Mouse (Mus musculus) heart, postnatal 0 days (tissue): Measurements from ENCODE around the gene Fam118a. TPM values are rescaled to one million over a fixed set of nuclear protein-coding genes. Genes with fewer than 3 reads are reported as not detected.
A peak's percentile ranks its signal among the peaks of the same experiment; 100 is the strongest.

Experiments used
- ATAC-seq: fragments of 200-750 bp; cut with Nextera tagmentation; 2 replicates; pipeline ENCODE4 v1.8.0; 2017; ENCODE audit warnings: low read depth, moderate number of reproducible peaks, moderate library complexity; ENCODE audit not compliant: insufficient read depth
- DNase-seq: peaks from one replicate; pipeline ENCODE4 v3.0.0-alpha.2; 2016; ENCODE audit warnings: low spot score
- H3K27ac ChIP-seq: fragments of 300-500 bp; sonication (generic); 2 replicates; pipeline ENCODE4 v1.5.1; 2014; ENCODE audit warnings: low read depth, mild to moderate bottlenecking
- H3K27me3 ChIP-seq: fragments of 300-500 bp; sonication (generic); 2 replicates; pipeline ENCODE4 v1.6.1; 2014; ENCODE audit warnings: low read length, mixed read lengths; ENCODE audit not compliant: control insufficient read depth, insufficient read depth
- H3K36me3 ChIP-seq: fragments of 300-500 bp; sonication (generic); replicated peaks from 2 replicates; pipeline ENCODE4 v1.6.1; 2014; ENCODE audit warnings: low read length, mixed read lengths; ENCODE audit not compliant: control insufficient read depth, insufficient read depth
- H3K4me1 ChIP-seq: fragments of 300-500 bp; sonication (generic); 2 replicates; pipeline ENCODE4 v1.6.1; 2014; ENCODE audit warnings: antibody characterized with exemption; ENCODE audit not compliant: control insufficient read depth, insufficient read depth
- H3K4me2 ChIP-seq: fragments of 300-500 bp; sonication (generic); 2 replicates; pipeline ENCODE4 v1.6.1; 2014; ENCODE audit warnings: low read depth, mild to moderate bottlenecking, low read length, moderate library complexity
- H3K4me3 ChIP-seq: fragments of 300-500 bp; sonication (generic); 2 replicates; pipeline ENCODE4 v1.5.1; 2014; ENCODE audit warnings: low read depth, low read length
- H3K9ac ChIP-seq: fragments of 300-500 bp; sonication (generic); replicated peaks from 2 replicates; pipeline ENCODE4 v1.6.1; 2014; ENCODE audit warnings: low read depth, low read length, mixed read lengths
- H3K9me3 ChIP-seq: fragments of 300-500 bp; sonication (generic); replicated peaks from 2 replicates; pipeline ENCODE4 v1.6.1; 2016; ENCODE audit warnings: low read length; ENCODE audit not compliant: control insufficient read depth
- CTCF ChIP-seq: IDR thresholded peaks from 2 replicates; pipeline ENCODE4 v1.5.1; 2016; ENCODE audit warnings: antibody characterized with exemption, control low read depth, low read depth
- EP300 ChIP-seq: IDR thresholded peaks from 2 replicates; pipeline ENCODE4 v1.6.1; 2016; ENCODE audit warnings: antibody characterized with exemption, low read depth
- WGBS: fragments of 180-500 bp; shearing (Covaris S2); extraction: QIAGEN DNeasy Blood & Tissue Kit; methylation state at CpG from one replicate; pipeline ENCODE4 v1.1.7; 2014; 5-methylcytosine and 5-hydroxymethylcytosine counted together
- polyA plus RNA-seq: library from polyadenylated mRNA; unstranded; fragments of >200 nt; fragmentation: Nextera tagmentation; extraction: Ambion mirVana; gene quantifications from 2 replicates; pipeline ENCODE4 v1.2.1, GENCODE M21; 2015
- total RNA-seq: library from RNA; depleted of rRNA; stranded (reverse); fragments of >200 nt; gene quantifications from 2 replicates; pipeline ENCODE4 v1.2.3, GENCODE M21; 2014; ENCODE audit warnings: low replicate concordance

Fam118a gene
- total and polyA plus RNA-seq, 2 experiments from 2014 or later: 11.1 to 11.5 TPM

DNA sequence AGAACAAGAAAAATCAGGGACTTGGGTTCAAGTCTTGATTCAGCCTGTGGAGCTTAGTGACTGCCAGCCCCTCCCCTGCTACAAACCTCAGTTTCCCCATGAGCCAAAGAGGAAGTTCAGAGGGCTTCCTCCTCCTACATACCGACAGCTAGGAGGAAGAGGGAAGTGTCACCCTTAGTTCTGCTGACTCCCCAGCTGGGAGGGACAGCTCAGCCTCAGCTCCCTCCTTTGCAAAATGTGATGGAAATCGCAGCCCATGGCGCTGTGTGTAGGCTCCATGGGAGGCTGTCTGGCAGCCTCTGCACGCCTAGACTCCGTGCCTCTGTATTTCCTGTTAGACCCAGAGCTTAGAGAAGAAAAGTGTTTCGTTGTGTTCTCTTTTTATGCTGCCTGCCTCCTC, 34.2 kb upstream of the Fam118a start:
- no peak overlapping the region for H3K4me2 ChIP-seq
- H3K4me1 ChIP-seq: no peaks in the 10 kb centered on the region
- ATAC-seq (no peak), DNase-seq (no peak)
- no peaks in the 10 kb centered on the region for H3K27me3 ChIP-seq
- no peak for TF ChIP-seq CTCF
- no peak for TF ChIP-seq EP300
- H3K36me3 ChIP-seq: no peaks in the 10 kb centered on the region
- no peak overlapping the region for H3K27ac ChIP-seq
- H3K9me3 ChIP-seq: no peaks in the 10 kb centered on the region
- no peak overlapping the region for H3K9ac ChIP-seq
- WGBS: 26% methylated on average over 6 of the region's 6 CpGs
- no peak overlapping the region for H3K4me3 ChIP-seq

GRCm38 (mm10) chr15:84995041-84995440, 33.7 kb upstream of the Fam118a start:
- H3K4me1 ChIP-seq: no peaks in the 10 kb centered on the region
- H3K9ac ChIP-seq: no peak overlapping the region
- H3K27ac ChIP-seq: no peak overlapping the region
- no peak for ATAC-seq
- no peak overlapping the region for H3K4me3 ChIP-seq
- no peak for DNase-seq
- H3K27me3 ChIP-seq: 0 out of 2 replicates have a peak, but pooled peaks cover 3% of the 10 kb centered on the region
- H3K9me3 ChIP-seq: no peaks in the 10 kb centered on the region
- H3K4me2 ChIP-seq: no peak overlapping the region
- 23% methylated on average over 6 of the region's 6 CpGs for WGBS
- TF ChIP-seq EP300 (no peak), CTCF (no peak)
- H3K36me3 ChIP-seq: no peaks in the 10 kb centered on the region

- Histone ChIP-seq H3K4me3 (no peak overlapping the region), H3K4me1 (no peaks in the 10 kb centered on the region), H3K27me3 (0 out of 2 replicates have a peak, but pooled peaks cover 5% of the 10 kb centered on the region), H3K4me2 (no peak overlapping the region), H3K36me3 (no peaks in the 10 kb centered on the region), H3K9ac (no peak overlapping the region), H3K27ac (no peak overlapping the region), H3K9me3 (no peaks in the 10 kb centered on the region)
- peak; percentile 63 for DNase-seq
- TF ChIP-seq CTCF: peak; percentile 55
- TF ChIP-seq EP300: no peak
- ATAC-seq: peak; percentile 39; the same call in 1 of the 2 replicates
- WGBS: 6% methylated on average over 1 of the region's 1 CpGs
Measured at GRCm38 (mm10) chr15:84995967-84996366, 32.8 kb upstream of the Fam118a start.

- DNase-seq (no peak), ATAC-seq (no peak)
- TF ChIP-seq EP300: no peak
- no peak for TF ChIP-seq CTCF
Measured at GRCm38 (mm10) chr15:84997768-84998454, 30.8 kb upstream of the Fam118a start.

GRCm38 (mm10) chr15:84999911-85000310, 28.8 kb upstream of the Fam118a start:
- 59% methylated on average over 7 of the region's 7 CpGs for WGBS
- Histone ChIP-seq H3K9me3 (no peaks in the 10 kb centered on the region), H3K9ac (no peak overlapping the region), H3K27me3 (0 out of 2 replicates have a peak, but pooled peaks cover 5% of the 10 kb centered on the region), H3K4me3 (no peak overlapping the region), H3K4me1 (no peaks in the 10 kb centered on the region), H3K36me3 (no peaks in the 10 kb centered on the region), H3K27ac (no peak overlapping the region), H3K4me2 (no peak overlapping the region)
- TF ChIP-seq EP300: no peak
- TF ChIP-seq CTCF: no peak
- ATAC-seq (no peak), DNase-seq (no peak)

More at GRCm38 (mm10) chr15:84997768-84998454, 30.8 kb upstream of the Fam118a start:
- Histone ChIP-seq H3K9me3 (no peaks in the 10 kb centered on the region), H3K27ac (no peak overlapping the region), H3K27me3 (0 out of 2 replicates have a peak, but pooled peaks cover 5% of the 10 kb centered on the region), H3K4me2 (no peak overlapping the region), H3K4me1 (no peaks in the 10 kb centered on the region), H3K36me3 (no peaks in the 10 kb centered on the region), H3K9ac (no peak overlapping the region), H3K4me3 (no peak overlapping the region)
- WGBS: 57% methylated on average over 14 of the region's 14 CpGs
